Mouse (Mus musculus) intestine, embryonic 16.5 days (tissue): ENCODE results near the gene Gpha2. TPM values are rescaled to one million over a fixed set of nuclear protein-coding genes. Genes with fewer than 3 reads are reported as not detected.

Source experiments
- ATAC-seq: fragments of 200-750 bp; cut with Nextera tagmentation; 2 replicates; pipeline ENCODE4 v1.8.0; 2017; ENCODE audit warnings: moderate TSS enrichment, moderate library complexity
- H3K27ac ChIP-seq: fragments of 300-500 bp; sonication (generic); 2 replicates; pipeline ENCODE4 v1.5.1; 2014; ENCODE audit warnings: mild to moderate bottlenecking, low read length
- H3K27me3 ChIP-seq: fragments of 300-500 bp; sonication (generic); replicated peaks from 2 replicates; pipeline ENCODE4 v1.6.1; 2014; ENCODE audit warnings: low read length, control low read depth, mixed read lengths; ENCODE audit not compliant: control insufficient read depth, insufficient read depth
- H3K36me3 ChIP-seq: fragments of 300-500 bp; sonication (generic); 2 replicates; pipeline ENCODE4 v1.6.1; 2014; ENCODE audit warnings: low read length, control low read depth; ENCODE audit not compliant: control insufficient read depth, insufficient read depth
- H3K4me1 ChIP-seq: fragments of 300-500 bp; sonication (generic); 2 replicates; pipeline ENCODE4 v1.6.1; 2014; ENCODE audit warnings: low read length, control low read depth, mixed read lengths; ENCODE audit not compliant: control insufficient read depth, insufficient read depth
- H3K4me2 ChIP-seq: fragments of 300-500 bp; sonication (generic); 2 replicates; pipeline ENCODE4 v1.6.1; 2014; ENCODE audit warnings: low read depth, low read length, control low read depth
- H3K4me3 ChIP-seq: fragments of 300-500 bp; sonication (generic); 2 replicates; pipeline ENCODE4 v1.5.1; 2014; ENCODE audit warnings: mild to moderate bottlenecking, low read length
- H3K9ac ChIP-seq: fragments of 300-500 bp; sonication (generic); 2 replicates; pipeline ENCODE4 v1.6.1; 2014; ENCODE audit warnings: low read depth, low read length
- H3K9me3 ChIP-seq: fragments of 300-500 bp; sonication (generic); 2 replicates; pipeline ENCODE4 v1.6.1; 2016; ENCODE audit warnings: low read length, control low read depth; ENCODE audit not compliant: control insufficient read depth
- WGBS: fragments of 180-500 bp; shearing (Covaris S2); extraction: QIAGEN DNeasy Blood & Tissue Kit; methylation state at CpG from one replicate; pipeline ENCODE4 v1.1.7; 2014; 5-methylcytosine and 5-hydroxymethylcytosine counted together
- microRNA counts: library from miRNA; unstranded; fragments of <30 nt; microRNA quantifications from one replicate; lab custom pipeline; 2016
- microRNA-seq: library from miRNA; unstranded; fragments of <30 nt; microRNA quantifications from one replicate; pipeline ENCODE4, GENCODE M21; 2016
- polyA plus RNA-seq: library from polyadenylated mRNA; unstranded; fragments of >200 nt; fragmentation: Nextera tagmentation; extraction: Ambion mirVana; gene quantifications from 2 replicates; pipeline ENCODE4 v1.2.1, GENCODE M21; 2015

Gene Gpha2
- polyA plus RNA-seq, 1 experiment from 2014 or later, result 0.23 TPM

GRCm38 (mm10) chr19:6275740-6276389 is 49.7 kb downstream of the Gpha2 start:
- no peak for ATAC-seq
- H3K27ac ChIP-seq, result peak overlapping the region; percentile 84
- no peaks in the 10 kb centered on the region for H3K27me3 ChIP-seq
- H3K4me3 ChIP-seq, result peak overlapping the region; percentile 82
- peak overlapping the region; percentile 66 for H3K9ac ChIP-seq
- peak overlapping the region; percentile 86 for H3K4me2 ChIP-seq
- 6% methylated on average over 15 of the region's 15 CpGs for WGBS
- no peaks in the 10 kb centered on the region for H3K36me3 ChIP-seq
- peaks cover 43% of the 10 kb centered on the region for H3K4me1 ChIP-seq
- no peaks in the 10 kb centered on the region for H3K9me3 ChIP-seq

- peak within 1 kb of the TSS; percentile 82 for H3K4me3 ChIP-seq
- H3K36me3 ChIP-seq, result no peaks in the 10 kb centered on the region
- H3K4me1 ChIP-seq, result peaks cover 43% of the 10 kb centered on the region
- peak within 1 kb of the TSS; percentile 84 for H3K27ac ChIP-seq
- H3K4me2 ChIP-seq, result peak within 1 kb of the TSS; percentile 86
- H3K27me3 ChIP-seq, result no peaks in the 10 kb centered on the region
- peak; percentile 89 for ATAC-seq
- WGBS, result under 1% methylated on average over 105 of the region's 106 CpGs
- peak within 1 kb of the TSS; percentile 86 for H3K9ac ChIP-seq
- H3K9me3 ChIP-seq, result no peaks in the 10 kb centered on the region
These were observed 50.5 kb downstream of the Gpha2 start, which contains the start of gene Ehd1 for GRCm38 (mm10) chr19:6276426-6277421. Ehd1 (plus strand) TSS chr19:6276725.

MicroRNAs encoded within 50 kb of the gene (microRNA counts, 519-probe panel; counts per million panel counts)
- 3,980 counts per million, percentile 96 among the panel's probes with 10 or more counts for microRNA mmu-miR-192 (lab: Ali Mortazavi, UCI)

Small RNA genes lying within 50 kb of the gene (microRNA-seq; reads per million reads assigned to microRNA genes)
- 9,702 reads per million, percentile 94 among the genes with 10 or more reads in this experiment for gene Mir192
- 5,856 reads per million, percentile 90 among the genes with 10 or more reads in this experiment for gene Mir194-2

Other genes with a start within 250 kb of the Gpha2 start
- gene Slc22a20, start 240.2 kb upstream of the Gpha2 start, polyA plus RNA-seq, result not detected in 2 replicates
- gene Capn1, start 210.5 kb upstream of the Gpha2 start, polyA plus RNA-seq, result 11.8 and 12.4 TPM in 2 replicates
- gene Syvn1, start 179.8 kb upstream of the Gpha2 start, polyA plus RNA-seq, result 29.1 and 36.4 TPM in 2 replicates
- gene Mrpl49, start 168.6 kb upstream of the Gpha2 start, polyA plus RNA-seq, result 71.4 and 79.5 TPM in 2 replicates
- gene Fau, start 168.5 kb upstream of the Gpha2 start, polyA plus RNA-seq, result 868 and 882 TPM in 2 replicates
- 27.6 and 29.9 TPM in 2 replicates for gene Znhit2, start 165.2 kb upstream of the Gpha2 start, polyA plus RNA-seq
- gene Tm7sf2, start 158.0 kb upstream of the Gpha2 start, polyA plus RNA-seq, result 37.3 and 39.0 TPM in 2 replicates
- gene Vps51, start 149.1 kb upstream of the Gpha2 start, polyA plus RNA-seq, result 66.7 and 68.2 TPM in 2 replicates
- not detected in 2 replicates for gene Tmem262, start 146.3 kb upstream of the Gpha2 start, polyA plus RNA-seq
- gene Gm28374, start 144.1 kb upstream of the Gpha2 start, polyA plus RNA-seq, result 1.2 and 1.7 TPM in 2 replicates
- 66.1 and 68.0 TPM in 2 replicates for gene Zfpl1, start 141.4 kb upstream of the Gpha2 start, polyA plus RNA-seq
- gene Cdca5, start 141.4 kb upstream of the Gpha2 start, polyA plus RNA-seq, result 27.7 and 31.4 TPM in 2 replicates
- gene AC131692.1, start 132.0 kb upstream of the Gpha2 start, polyA plus RNA-seq, result 0.28 and 0.29 TPM in 2 replicates
- gene Naaladl1, start 120.6 kb upstream of the Gpha2 start, polyA plus RNA-seq, result 71.9 and 102 TPM in 2 replicates
- gene Sac3d1, start 107.7 kb upstream of the Gpha2 start, polyA plus RNA-seq, result 33.4 and 35.7 TPM in 2 replicates
- 36.8 and 37.0 TPM in 2 replicates for gene Snx15, start 98.1 kb upstream of the Gpha2 start, polyA plus RNA-seq
- gene Batf2, start 85.4 kb upstream of the Gpha2 start, polyA plus RNA-seq, result 1.1 and 1.8 TPM in 2 replicates
- gene Arl2, start 84.8 kb upstream of the Gpha2 start, polyA plus RNA-seq, result 102 and 103 TPM in 2 replicates
- not detected in 2 replicates for gene Majin, start 42.0 kb upstream of the Gpha2 start, polyA plus RNA-seq
- gene Ppp2r5b, start 9.5 kb downstream of the Gpha2 start, polyA plus RNA-seq, result 21.0 and 23.5 TPM in 2 replicates
- gene Atg2a, start 15.3 kb downstream of the Gpha2 start, polyA plus RNA-seq, result 7.4 and 8.4 TPM in 2 replicates
- gene Ehd1, start 50.3 kb downstream of the Gpha2 start, polyA plus RNA-seq, result 135 and 158 TPM in 2 replicates
- 1.2 and 1.5 TPM in 2 replicates for gene Cdc42bpg, start 80.1 kb downstream of the Gpha2 start, polyA plus RNA-seq
- 61.3 and 61.4 TPM in 2 replicates for gene Men1, start 108.6 kb downstream of the Gpha2 start, polyA plus RNA-seq
- gene Map4k2, start 114.8 kb downstream of the Gpha2 start, polyA plus RNA-seq, result 7.9 and 10.0 TPM in 2 replicates
- gene Sf1, start 137.3 kb downstream of the Gpha2 start, polyA plus RNA-seq, result 94.7 and 103 TPM in 2 replicates
- gene Pygm, start 158.0 kb downstream of the Gpha2 start, polyA plus RNA-seq, result 6.0 and 6.8 TPM in 2 replicates
- 41.8 and 47.0 TPM in 2 replicates for gene Rasgrp2, start 173.0 kb downstream of the Gpha2 start, polyA plus RNA-seq
- gene Nrxn2, start 192.4 kb downstream of the Gpha2 start, polyA plus RNA-seq, result 0.73 and 0.97 TPM in 2 replicates